Mouse (Mus musculus) layer of hippocampus, adult 18-20 months (tissue): ENCODE measurements around the gene Cntn5. TPM values are rescaled to one million over a fixed set of nuclear protein-coding genes. Genes with fewer than 3 reads are reported as not detected.
"Not testable (repeated sequence)": the region's sequence is repeated elsewhere in the genome, so short reads cannot be mapped to it uniquely, and the experiment has no call there.

Experiments used
- DNase-seq, 2 experiments: peaks; one replicate each; pipeline ENCODE4 v3.0.0; 2022; ENCODE audit warnings: low spot score in 2 of 2
- total RNA-seq, 2 experiments: library from RNA; stranded (reverse); gene quantifications; 2 replicates each; pipeline ENCODE4 v1.2.3; 2021

Gene Cntn5
- total RNA-seq, 2 experiments from 2014 or later = 7.3 to 8.5 TPM

DNA sequence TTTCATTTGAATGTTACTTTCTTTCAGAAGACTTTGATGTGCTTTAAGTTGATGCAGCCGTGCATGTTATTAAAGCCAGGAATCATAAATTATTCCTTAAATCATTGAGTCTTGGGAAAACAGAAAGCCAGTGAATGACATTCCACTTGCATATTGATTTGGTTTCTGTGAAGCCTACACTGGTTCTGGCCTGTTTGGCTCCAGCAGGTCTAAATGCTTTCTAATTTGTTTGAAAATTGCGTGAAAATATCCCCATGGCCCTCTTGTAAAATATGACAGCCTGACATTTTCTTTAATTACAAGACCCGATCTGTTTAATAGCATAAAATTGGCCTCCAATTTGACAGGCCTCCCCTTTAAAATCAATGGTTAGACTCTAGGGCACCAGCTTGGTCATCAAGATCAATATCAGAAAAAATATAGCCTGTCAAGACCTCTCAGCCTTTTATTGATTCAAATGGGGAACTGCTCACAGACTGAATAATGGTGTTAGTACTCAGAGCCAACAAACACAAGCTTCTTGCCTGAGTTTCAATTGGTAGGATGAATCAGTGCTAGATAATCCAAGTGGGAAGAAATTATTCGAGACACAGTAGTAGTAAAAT is 247.3 kb downstream of the Cntn5 start:
- no peak for DNase-seq

GRCm38 (mm10) chr9:10650632-10651031 is 253.9 kb downstream of the Cntn5 start:
- DNase-seq = no peak

- no peak for DNase-seq
These were observed 258.6 kb downstream of the Cntn5 start for GRCm38 (mm10) chr9:10645951-10646350.

GRCm38 (mm10) chr9:10645045-10645830 is 259.3 kb downstream of the Cntn5 start:
- no peak for DNase-seq

DNA sequence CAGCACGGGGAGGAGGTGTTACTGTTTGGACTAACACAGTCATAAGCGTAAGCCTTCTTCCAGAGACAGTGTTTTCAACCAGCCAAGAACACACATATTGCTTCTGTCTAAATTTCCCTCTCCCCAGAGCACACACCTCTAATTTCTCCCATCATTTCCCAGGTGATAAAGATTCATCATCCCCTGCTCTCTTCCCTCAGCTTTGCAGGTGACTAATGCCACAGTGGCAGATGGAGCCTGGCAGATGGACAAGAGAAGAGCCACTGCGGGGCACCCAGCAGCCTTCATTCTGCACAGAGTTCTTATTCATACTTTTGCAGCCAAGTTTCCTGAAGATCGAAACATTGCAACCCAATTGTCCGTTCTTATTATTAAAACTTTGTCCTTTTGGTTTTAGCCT is 286.5 kb downstream of the Cntn5 start:
- DNase-seq = no peak

DNA sequence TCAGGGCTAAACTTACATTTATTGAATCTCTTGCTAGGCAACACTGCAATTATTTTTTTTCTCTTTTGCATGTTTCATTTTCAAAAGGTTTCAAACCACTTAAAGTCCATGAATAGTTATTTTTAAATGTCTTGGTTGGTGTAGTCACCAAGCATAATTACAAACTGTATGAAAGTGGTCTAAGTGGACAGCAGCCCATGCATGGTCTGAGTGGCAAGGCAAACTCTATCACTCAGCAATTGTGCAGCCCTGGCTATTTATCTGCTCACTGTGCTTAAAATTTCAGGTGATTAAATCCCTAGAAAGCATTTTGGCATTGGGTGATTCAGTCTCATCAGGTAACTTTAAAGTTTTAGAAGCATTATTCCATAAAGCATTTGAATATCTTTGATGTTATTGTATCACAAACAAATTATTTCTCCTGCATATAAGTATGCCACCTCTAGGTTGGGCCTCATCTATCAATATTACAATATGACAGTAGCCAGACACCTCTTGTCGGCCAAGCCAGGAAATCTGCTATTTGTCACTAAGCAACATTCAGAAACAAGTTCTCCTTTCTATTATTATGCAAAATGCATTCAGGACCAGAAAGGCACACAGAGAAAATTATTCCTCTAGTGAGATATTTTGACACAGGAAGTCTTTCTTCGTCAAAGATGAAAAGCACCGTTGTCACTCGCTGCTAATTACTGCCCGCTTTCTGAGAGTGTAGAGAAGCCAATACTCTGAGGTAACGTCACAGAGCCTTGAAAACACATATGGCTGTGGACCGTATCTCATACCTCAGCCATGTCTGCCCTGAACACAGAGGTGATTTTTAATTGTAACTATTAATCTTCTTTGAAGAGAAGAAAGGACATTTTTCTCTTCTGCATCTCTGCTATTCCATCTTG is 329.0 kb downstream of the Cntn5 start:
- peak in 1 of 2 experiments; percentile 7 for DNase-seq

DNA sequence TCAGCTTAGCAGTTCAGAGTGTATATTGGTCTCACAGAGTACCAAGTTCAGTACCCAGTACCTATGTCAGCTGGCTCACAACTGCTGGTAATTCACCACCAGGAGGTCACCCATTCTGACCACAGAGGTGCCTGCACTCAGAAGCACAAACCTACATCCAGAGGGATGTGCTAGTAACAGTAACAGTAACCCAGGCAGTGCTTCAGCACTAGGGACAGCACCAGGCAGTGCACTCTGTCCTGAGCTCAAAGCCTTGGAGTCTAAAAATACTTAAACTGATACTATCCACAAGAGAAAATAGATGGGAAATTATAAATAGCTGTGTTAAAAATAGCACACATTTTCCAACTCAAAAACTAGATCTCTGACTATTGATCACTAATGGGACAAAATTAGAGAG is 334.7 kb downstream of the Cntn5 start:
- DNase-seq = no peak

DNA sequence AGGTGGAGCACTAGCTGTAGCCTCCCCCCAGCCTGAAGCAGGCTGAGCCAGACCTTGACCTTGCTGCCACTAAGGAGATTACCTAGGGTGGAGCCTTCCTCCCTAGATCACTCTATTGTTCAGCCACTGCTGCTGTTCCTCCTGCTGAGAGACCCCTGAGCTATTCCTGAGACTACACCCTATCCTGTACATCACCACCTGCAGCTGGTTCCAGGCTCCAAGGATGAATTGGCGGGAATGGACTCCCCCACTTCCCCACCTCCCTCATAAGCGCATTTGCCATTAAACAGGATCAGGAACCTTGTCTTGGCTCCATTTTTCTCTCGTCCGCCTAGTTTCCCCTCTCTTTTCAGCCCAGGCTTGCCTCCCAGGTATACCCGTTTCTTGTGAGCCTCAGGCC is 363.7 kb downstream of the Cntn5 start:
- not testable (repeated sequence) for DNase-seq

GRCm38 (mm10) chr9:10532248-10532647 is 372.3 kb downstream of the Cntn5 start:
- no peak for DNase-seq

- DNase-seq = no peak
These were observed 373.5 kb downstream of the Cntn5 start for GRCm38 (mm10) chr9:10531087-10531486.

GRCm38 (mm10) chr9:10529528-10529927 is 375.0 kb downstream of the Cntn5 start:
- no peak for DNase-seq

- DNase-seq = peak in 1 of 2 experiments; percentile 24
These were observed 375.5 kb downstream of the Cntn5 start for GRCm38 (mm10) chr9:10529113-10529512.

DNA sequence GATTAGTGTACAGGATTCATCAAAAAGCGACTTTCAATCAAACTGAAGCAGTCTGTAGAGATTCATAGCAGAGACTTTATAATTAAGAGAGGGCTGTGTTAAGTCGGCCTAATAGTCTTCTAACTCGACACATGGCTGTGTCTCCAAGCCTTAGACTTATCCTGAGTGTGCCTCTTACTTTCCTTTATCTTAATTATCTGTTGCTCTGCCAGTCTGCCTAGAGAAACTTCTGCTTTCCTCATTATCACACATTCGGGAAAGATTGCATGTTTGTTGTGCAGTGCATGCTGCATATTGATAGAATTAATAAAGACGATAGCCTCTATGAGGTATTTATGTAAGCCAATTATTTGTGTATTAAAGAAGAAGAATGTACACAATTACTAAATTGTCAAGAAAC is 375.9 kb downstream of the Cntn5 start:
- no peak for DNase-seq

DNA sequence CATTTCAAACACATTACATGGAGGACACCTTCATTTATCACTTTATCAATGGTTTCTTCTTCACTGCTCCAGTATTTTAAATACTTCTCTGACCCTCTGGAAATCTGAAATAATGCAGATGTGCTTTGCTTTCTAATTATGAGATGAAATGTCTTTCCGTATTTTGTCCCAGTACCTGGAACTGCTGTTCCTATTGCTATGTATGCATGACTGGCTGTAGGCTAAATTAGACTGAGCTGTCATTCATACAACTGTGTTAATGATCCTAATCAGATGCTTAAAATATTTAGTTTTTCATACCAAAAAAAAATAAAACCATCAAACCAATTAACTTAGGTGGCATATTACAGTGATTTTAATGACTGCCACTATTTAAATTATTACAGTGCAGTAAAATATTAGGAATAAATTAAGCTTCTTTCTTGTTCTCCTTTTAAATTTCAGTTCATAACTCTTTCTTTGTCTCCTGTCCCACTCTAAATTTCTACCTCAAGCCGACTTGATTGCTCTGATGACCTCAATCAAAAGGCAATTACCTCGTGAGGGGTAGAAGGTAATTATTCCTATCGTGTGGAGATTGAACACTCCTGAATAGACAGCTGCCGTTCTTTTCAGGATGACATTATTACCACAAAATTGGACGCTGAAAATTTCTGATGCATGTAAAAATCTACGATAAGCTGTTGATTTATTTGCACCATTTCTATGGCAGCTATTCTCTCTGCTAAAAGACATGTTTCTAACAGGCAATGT is 378.5 kb downstream of the Cntn5 start:
- no peak for DNase-seq

- DNase-seq = no peak
These were observed 382.0 kb downstream of the Cntn5 start for GRCm38 (mm10) chr9:10522604-10523003.

- no peak for DNase-seq
These were observed 383.5 kb downstream of the Cntn5 start for GRCm38 (mm10) chr9:10521054-10521453.

DNA sequence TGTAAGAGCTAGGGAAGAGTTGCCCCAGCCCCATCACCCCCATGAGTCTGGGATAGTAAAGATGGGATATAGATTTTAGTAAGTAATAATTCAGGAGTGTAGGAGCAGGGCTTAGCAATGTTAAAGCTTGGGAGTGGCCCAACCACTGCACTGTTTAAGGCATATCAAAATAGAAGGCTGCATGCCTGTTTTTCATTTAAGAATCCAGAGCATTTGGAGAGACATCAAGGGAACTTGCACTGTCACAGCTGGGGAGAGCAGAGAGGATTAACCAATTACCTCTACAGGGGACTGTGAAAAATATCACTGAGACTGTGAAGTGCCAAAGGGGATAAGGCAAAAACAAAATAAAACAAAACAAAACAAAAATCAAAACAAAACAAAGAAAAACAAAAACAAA is 412.3 kb downstream of the Cntn5 start:
- DNase-seq = no peak

GRCm38 (mm10) chr9:10471484-10472125 is 433.0 kb downstream of the Cntn5 start:
- no peak for DNase-seq

- DNase-seq = no peak
These were observed 439.8 kb downstream of the Cntn5 start for GRCm38 (mm10) chr9:10464758-10465157.

DNA sequence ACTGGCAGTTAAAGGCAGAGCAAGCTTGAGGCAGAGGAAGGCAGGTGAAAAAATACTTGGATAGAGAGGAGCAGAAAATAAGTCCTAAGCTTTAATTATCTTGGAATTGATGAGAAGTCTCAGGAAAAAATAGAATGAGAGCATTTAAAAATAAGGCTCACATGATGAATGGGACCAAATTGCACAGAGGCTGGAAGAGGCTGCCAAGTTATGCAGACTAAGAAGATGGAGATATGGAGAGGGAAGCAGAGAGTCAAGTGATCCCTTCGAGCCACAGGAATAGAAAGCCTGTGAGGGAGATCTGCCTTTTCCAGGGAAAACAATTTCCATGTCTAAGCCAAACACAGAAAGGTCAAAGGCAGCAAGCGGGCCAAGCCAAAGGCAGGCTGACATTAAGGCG is 446.7 kb downstream of the Cntn5 start:
- no peak for DNase-seq
